Mouse (Mus musculus) olfactory bulb, adult 2 months (tissue): ENCODE measurements around the gene Krtap8-1.

Source experiments
- CTCF ChIP-seq: fragments of 200-500 bp; IDR thresholded peaks from 2 replicates; pipeline ENCODE4 v1.5.1; 2012; ENCODE audit warnings: low read depth, mild to moderate bottlenecking, low read length, moderate library complexity; ENCODE audit not compliant: insufficient read depth
- POLR2A ChIP-seq: fragments of 200-500 bp; IDR thresholded peaks from 2 replicates; pipeline ENCODE4 v1.6.1; 2012; ENCODE audit warnings: mild to moderate bottlenecking, low read depth, low read length, moderate library complexity; ENCODE audit not compliant: insufficient read depth

GRCm38 (mm10) chr16:89520555-89520954, 32.8 kb upstream of the Krtap8-1 start:
- TF ChIP-seq CTCF (no peak), POLR2A (no peak)
